Mouse (Mus musculus) heart, adult 8-10 months (tissue): ENCODE measurements around the gene Nfib. TPM values are rescaled to one million over a fixed set of nuclear protein-coding genes. Genes with fewer than 3 reads are reported as not detected.

Experiments
- DNase-seq: peaks from one replicate; pipeline ENCODE4 v3.0.0; 2022; ENCODE audit warnings: low spot score
- total RNA-seq, 4 experiments: library from RNA; stranded (reverse); gene quantifications; 2 replicates each; pipeline ENCODE4 v1.2.4; 2022

Nfib gene
- total RNA-seq, 4 experiments from 2014 or later: 115 to 138 (median 131) TPM

DNA sequence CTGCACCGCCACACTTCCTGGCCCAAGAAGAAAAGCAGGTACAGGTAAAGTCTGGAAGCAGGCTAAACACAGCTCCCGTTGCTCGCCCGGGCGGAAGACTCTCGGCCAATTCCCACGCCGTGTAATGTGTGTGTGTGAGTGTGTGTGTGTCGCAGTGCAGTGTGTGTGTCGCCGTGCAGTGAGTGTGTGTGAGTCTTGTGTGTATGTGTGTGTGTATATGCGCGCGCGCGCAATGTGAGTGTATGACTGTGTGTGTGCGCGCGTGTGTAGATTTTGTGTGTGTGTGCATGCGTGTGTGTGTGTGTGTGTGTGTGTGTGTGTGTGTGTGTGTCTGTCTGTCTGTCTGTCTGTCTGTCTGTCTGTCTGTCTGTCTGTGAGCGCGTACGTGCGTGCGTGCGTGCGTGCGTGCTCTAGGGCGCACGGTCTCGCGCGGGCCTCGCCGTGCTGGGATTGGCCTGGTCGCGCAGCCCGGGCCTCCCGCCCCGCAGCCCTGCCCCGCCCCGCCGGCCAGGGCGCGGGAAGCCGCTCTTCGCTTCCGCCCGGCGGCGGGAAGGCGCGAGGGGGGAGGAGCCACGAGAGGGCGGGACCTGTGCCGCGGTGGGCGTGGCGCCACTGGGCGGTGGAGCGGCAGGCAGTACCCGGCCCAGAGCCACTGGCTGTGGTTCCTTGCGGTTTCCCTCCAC lies 192.7 kb downstream of the Nfib start:
- DNase-seq: peak; percentile 95

DNA sequence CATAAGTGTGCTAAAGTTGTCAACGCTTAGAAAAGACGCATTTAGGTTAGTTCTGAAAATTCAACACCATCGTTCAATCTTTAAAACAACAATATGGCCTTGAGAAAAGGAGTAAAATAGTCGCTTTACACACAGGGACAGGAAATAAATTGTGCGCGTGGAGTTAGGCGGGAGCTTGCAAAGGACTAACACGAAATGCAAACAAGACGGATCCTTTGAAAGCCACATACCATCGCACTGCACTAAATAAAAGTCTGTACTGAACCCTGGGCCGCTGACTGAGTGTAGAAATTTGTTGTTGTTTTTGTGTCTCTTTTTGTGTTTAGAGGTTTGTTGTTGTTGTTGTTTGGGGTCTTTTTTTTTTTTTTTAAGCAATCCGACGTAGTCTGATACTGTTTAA lies 193.2 kb downstream of the Nfib start:
- no peak for DNase-seq

DNA sequence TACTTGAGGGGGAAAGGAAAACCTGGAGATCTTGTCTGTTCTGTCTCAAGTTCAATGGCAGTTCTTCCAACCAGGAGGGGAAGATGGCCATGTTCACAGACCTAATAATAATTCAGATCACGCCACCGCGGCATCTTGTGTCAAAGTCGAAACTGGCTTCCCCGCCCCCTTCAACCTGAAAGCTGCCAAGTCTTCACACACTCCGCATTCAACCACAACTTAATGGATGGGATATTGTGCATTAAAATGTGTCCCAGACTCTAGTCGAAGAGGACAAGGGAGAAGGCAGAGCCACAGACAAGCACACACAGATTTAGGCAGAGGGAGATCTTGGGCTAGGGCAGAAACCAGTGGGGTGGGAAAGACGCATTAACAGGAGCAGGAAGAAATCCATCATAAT lies 194.0 kb downstream of the Nfib start:
- peak; percentile 75 for DNase-seq

DNA sequence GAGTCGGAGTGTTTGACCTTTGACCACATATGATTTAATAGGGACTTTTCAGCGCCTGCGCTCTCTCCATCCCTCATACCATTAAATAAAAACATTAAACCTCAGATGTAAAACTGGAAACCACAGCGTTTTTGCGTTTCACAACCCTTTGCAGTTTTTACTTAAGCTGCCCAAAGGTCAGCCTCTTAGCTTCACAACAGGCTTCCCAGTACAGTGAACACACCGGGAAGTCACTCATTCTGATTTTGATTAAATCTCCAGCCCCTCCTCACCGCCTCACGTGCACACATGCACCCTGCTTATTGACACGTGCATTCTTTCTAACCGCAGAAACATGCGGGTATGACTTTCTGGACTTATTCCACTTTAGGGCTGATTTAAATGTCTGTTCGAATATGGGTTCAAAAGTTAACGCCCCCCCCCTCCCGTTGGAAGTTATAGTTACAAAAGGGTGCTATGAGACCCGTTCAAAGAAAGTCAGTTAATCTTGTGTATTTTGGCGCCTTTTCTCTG lies 194.5 kb downstream of the Nfib start:
- DNase-seq: no peak

DNA sequence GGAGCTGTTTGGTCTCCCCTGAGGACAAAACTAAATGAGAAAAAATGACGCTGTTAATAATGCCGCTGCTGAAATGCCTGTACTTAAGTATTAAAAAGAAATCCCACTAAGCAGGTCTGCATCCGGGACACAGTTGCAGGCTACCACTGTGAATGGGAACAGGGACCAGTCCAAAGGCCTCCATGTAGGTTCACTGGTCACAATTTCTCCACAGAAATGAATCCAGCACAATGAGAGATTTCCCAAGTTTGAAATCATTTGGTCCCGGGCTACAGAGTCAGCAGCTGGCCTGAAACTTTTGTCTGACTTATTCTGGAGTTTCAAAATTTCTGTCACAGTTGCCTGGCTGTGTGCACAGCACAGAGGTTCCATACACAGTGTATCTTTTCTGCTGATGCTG lies 195.8 kb downstream of the Nfib start:
- no peak for DNase-seq

DNA sequence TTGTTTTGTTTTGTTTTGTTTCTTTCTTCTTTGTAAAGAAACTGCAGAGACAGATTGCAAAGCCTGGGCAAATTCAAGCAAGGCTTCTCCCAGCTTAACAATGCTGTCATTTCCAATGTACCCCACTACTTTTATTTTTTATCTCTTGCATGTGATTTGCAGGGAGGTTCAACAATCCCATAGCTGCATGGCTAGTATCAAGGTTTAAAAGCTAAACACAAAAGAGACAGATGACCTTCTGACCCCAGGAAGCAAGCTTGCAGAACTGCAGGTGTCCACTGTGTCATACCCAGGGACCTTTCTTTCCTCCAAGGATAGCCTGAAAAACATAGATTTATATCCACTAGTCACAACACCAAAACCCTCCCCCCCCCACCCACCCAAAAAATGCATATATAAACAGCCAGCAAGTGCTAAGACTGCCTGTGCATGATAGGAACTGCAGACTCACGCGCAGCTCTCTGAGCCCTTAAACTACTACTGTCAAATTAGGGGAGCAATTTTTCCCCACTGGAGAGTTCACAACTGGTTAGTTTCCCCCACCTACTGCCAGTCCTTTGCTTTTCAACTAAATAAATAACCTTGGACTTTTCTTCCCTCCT lies 196.3 kb downstream of the Nfib start:
- no peak for DNase-seq

DNA sequence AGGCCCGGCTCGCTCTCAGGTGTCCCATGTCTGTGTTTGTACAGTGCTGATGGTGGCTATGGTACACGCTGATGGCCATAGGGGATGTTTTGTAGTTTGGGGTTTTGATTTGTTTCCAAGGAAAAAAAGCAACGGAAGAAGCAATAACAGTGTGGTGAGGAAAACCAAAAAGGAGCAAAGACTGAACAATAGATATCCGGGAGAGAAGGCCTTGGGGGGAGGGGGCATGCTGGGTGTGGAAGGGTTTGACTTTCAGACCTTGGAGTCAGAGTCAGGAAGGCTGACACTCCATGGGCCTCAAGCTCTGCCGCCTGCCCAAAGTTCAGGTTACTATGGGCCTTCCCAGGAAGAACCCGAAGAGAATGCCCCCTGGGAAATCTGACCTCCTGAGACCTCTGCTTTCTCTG lies 197.3 kb downstream of the Nfib start:
- DNase-seq: no peak

DNA sequence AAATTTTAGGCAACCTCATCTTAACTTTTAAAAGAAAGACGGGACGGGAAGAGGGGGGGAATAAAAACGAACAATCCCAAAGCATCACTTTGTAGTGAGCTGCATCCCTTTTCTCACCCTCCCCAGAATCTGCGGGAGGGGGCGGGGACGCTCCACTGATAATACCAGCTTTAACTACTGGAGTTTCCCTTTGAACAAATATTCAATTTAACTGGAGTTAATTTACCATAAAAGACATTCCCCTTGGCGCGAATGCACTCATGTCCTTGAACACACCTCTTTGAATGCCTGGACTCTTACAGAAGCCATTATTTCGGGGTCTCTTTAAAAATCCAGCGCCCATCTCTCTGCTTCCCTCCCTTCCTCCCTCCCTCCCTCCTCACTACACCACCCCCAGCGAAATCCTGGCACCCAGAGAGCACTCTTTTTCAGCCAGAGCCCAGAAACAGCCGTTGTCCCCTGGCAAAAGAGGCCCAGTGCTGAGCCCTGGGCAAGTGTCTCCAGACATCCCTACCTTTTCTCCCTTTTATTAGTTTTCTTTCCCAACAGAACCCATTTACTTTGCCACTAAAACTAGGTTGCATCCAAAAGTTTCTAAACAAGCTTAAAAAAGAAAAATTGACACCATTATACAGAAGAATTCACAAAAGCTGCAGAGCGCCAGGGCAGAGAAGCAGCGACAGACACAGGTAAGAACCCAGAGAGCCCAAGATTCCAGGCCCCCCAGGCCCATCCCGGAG lies 197.8 kb downstream of the Nfib start:
- no peak for DNase-seq

DNA sequence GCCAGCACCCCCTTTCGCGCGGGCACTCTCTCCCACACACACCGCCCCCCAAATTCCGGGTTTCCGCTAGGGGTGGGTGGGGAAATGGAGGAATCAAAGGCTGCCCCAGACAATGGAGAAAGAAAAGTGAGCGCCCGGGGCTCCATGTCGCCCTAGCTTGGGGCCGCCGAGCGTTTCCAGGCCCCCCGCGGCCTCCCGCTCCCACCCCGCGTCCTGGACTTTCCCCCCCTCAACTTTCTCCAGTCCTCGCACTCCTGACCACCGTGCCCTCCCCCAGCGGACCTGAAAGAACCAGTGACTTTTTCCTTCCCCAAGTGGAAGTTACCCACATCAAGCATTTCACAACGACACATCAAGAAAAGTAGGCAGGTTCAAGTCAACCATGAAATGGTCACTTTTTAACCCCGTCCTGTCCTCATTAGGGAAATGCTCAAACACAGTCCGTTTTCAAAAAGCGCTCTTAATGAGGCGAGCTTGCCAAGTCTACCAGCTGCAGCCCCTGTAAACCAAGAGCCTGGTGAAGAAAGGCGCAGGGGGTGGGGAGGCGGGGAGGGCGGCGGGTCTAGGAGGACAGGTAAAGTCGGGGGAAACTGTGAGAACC lies 198.7 kb downstream of the Nfib start:
- no peak for DNase-seq

DNA sequence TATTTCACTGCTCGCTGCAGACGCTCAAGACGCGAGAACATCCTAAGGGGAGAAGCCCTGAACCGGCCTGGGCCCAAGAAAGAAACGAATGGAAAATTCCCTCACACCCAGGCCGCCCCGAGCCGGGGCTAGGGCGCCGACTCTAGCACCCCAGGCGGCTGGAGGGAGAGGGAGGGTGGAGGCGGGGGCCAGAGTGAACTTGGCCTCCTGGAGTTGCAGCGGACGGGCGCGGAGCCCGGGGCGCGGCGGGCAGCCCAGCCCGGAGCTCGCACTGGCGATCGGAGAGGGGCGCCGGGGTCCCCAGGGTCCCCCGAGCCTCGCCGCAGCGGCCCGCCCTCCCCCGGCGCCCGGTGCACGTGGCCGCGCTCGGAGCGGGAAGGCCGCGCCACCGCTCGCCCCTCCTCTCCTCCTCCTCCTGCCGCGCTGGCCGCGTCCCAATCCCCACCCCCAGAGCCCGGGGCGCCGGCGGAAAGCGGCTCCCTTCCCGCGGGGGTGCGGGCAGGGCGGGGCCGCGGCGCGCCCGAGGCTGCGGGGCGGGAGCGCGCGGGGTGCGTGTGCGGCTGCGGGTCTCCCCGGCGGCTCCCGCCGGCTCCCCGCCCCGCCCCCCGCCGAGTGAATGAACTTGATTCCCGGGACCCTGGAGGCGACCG lies 199.3 kb downstream of the Nfib start:
- peak; percentile 86 for DNase-seq

DNA sequence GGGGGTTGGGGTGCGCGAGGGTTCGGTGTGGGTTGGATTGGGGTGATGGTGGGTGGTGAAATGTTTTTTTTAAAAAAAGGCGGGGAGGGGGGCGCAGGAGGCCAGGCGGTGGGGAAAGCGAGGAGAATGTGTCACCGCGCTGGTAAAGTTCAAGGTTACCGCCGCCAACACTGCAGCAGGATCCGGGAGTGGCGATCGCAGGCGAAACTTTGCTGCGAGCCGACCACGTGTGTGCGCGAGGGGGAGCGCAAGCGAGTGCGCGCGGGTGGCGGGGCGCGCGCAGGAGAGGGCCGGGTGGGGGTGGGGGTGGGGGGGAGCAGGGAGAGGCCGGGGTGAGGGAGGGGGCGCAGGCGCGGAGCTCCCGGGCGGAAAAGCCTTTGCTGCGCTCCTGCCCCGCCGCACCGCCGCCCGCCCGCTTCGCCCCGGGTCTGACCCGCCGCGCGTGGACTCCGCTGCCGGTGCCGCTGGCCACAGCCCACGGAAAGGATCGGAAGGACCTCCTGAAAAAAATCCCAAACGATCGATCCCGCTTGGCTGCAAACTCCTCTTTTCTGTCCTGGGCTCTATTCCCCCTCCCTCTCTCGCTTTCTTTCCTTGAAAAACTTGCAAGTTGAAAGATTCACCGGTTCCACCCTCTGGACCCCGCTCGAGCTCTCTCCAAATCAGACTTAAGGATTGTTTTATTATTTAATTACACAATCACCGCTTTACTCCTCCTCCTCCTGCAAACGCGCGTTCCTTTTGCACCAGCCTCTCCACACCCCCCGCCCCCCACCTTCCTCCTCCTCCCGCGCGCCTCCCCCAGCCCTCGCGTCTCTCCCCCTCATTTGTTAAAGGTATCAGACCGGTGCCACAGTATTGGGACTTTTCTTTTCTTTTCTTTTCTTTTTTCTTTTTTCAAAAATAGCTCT lies 200.2 kb downstream of the Nfib start:
- DNase-seq: peak; percentile 81

DNA sequence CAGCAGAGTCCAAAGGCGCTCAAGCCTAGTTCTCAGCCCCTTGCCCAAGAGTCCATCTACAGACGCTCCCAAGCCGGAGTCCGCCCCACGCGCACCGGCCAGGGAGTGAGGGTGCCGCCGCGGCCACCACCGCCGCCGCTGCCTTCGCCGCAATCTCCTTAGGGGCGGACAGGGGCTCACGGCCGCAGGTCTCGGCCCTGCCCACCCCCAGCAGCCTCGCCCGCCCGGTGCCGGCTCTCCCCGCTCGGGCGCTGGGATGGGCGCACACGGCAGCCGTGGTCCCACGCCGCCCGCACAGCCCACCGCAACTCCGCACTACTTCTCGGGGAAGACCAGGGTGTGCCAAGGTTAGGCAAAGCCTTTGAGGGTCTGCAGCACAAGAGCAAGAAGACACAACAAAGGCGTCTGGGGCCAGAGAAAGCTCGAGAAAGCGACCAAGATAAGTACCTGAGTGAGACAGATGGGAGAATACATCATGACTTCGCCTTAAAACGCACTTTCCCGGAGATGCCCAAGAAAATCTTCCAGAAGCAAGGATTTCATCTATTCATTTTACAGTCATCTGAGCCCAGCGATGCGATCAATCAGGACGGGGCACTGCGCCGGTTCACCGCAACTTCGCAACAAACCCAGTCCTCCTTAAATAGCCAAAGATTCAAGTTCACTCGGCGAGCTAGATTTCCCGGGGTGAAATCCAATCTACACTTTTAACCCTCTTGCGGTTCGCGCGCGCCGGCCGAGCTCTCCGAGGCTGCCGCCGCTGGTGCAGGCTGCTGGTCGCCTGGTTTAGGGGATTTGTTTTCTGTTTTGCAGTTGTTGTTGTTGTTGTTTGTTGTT lies 201.0 kb downstream of the Nfib start:
- no peak for DNase-seq

DNA sequence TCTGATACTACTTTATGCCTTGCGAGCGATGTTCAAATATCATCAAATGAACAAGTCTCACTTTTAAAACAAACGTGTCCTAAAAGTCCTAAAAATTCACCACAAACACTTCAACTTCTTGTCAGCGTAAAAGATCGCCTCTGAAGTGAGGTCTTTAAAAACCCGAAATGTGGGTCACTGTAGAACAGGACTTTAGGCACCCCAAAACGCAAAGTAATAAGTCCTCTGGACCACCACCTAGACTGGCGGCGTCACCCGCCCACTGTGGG lies 201.6 kb downstream of the Nfib start:
- no peak for DNase-seq

DNA sequence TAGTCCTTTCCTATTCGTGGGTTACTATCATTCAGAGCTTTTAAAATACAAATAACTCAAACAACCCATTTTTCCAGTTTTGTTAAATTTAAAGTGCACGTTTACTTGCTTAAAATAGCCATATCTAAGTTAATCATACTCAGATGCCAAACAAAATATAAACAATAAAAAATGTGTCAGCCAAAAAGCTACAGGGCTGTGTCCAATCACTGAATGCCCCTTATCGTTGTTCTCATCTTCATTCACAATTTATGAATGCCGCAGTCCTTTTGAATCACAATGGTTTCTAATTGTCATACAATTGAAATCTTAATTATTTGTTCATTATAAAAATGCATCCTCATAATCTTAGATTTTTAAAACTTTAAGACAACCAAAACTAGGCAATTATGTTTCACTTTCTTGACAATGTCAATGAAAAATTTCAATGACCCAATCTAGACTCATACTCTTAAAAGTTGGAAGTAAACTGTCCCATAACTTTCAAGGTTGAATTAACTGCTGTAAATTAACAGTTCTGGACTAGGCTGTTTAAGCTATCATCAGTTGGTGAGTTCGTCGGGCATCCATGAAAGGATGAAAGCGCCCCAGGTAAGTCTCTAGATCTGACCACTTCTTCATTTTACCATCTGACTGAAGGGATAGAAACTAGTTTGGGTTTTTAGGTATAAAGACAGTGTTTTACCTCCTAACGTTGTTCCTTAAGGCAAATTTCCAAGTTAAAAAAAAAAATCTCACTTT lies 202.1 kb downstream of the Nfib start:
- no peak for DNase-seq

DNA sequence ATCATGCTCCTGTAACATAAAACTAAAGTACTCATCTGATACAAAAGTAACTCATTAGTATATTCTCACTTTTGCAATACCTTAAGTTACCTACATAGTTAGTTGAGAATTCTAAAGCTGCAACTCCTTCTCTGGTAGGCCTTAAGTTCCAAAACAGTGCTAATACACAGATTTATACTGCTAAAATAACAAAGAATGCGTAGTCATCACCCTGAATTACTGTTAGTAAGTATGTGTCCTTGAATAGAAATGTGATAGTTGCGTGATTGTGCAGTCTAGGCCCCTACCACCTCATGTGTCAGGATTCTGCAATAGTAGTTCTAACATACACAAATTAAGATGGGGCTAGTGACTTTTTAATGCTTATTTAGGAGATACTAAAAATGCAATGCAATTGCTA lies 202.9 kb downstream of the Nfib start:
- DNase-seq: no peak

DNA sequence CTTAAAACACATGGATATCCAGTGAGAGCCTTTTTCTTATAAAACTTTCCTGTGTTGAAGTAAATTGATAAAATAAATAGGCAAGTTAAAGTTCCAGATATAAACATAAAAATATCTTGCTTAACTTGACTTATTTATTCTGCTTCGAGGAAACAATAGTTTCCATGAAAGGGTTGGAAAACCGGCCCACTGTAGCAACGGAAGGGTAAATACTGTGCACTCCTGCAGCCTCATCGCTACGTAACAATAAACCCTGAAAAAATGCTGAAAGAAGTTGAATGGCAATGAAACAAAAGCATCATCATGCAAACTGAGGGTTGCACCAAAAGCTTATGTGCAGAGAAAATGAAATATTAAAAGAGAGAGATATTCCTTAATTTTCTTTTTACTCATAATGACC lies 203.5 kb downstream of the Nfib start:
- DNase-seq: no peak

DNA sequence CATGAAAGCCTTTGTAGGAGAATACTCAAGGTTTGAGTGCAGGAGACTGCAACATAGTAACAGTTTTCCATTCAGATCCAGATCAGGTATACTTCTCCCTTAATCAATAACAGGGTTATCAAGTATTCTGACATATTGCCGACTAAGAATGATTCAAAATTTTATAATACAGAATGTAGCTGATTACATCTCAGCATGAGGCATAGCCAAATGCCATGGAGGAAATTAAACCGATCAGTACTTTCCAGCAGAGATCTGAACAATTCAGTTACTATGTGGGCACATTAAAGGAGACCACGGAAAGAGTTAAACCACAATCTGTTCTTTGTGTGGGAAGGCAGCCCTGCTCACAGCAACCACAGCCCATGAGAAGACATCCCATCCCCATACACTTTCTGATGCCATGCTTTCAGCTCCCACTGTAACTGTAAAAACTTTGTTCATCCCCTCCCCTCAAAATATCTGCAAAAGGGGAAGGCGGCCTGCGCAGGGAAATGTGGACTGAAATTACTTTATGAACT lies 204.9 kb downstream of the Nfib start:
- no peak for DNase-seq

DNA sequence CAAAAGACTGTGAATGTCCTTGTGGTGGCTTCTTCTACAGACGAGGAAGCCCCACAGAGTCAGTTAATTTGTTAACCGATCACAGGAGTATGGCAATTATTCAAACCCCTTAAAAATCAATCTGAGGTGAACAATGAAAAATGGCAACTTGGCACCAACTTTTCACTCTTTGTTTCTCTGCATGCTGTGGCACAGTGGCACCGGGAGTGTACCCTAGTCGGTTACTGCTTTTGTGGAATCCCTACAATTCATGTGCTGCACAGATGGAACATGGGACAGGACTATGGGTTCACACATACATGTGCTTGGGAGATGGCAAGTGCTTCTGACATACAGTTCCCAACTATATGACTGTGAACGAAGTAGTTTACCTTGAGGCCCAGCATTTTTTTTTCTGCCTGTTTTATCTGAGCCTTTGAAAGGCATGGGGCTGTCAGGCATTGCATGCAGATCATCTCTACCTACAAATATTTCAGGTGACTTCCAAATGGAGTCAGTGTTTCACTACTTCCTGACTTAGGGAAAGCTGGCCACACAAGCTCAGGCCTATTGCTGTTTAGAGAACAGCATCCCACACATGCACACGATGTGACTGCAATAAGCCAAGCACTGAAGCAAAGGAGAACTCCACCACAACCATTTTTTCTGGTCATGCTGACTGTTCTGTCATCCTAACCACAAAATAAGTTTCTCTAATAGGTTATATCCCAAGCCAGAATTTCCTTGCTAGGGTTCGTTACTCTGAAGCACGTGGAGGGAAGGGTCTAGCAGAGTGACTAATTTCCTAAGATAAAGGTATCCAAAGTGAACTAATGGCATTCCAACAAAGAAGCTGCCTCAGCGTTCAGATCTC lies 205.6 kb downstream of the Nfib start:
- no peak for DNase-seq
